Comparison of ENCODE assay signal across 31 mouse cellular contexts in genomic region chr12:82148328-82148930, GRCm38 (mm10). TPM values are rescaled to one million over a fixed set of nuclear protein-coding genes. Genes with fewer than 3 reads are reported as not detected.
A peak's percentile ranks its signal among the peaks of the same experiment; 100 is the strongest.
DNase-seq lines count a peak whose midpoint lies in the region; ATAC-seq and TF ChIP-seq lines count a peak whose summit lies in the region.
"Had no signal": no experiment of that assay in that cellular context is flagged by ENCODE, and none has a peak within 500 bp of the region (broad histone marks: within the 10 kb centered on the region; RNA-seq: fewer than 3 reads in every experiment).

No protein-coding gene starts in this region.

- H3K4me1 ChIP-seq in hindbrain, embryonic 10.5 days (replicated peaks): peaks cover 29% of the 10 kb centered on the region
- H3K4me1 ChIP-seq in hindbrain, embryonic 11.5 days (replicated peaks; ENCODE audit: control insufficient read depth, insufficient read depth, low read length): peaks cover 3% of the 10 kb centered on the region
- no peaks in the 10 kb centered on the region for H3K4me1 ChIP-seq in midbrain, postnatal 0 days (ENCODE audit: insufficient read depth, low read length)
- H3K4me1 ChIP-seq in midbrain, embryonic 14.5 days (ENCODE audit: control insufficient read depth, insufficient read depth, low read length): peaks cover 12% of the 10 kb centered on the region
- peaks cover 6% of the 10 kb centered on the region for H3K4me1 ChIP-seq in embryonic fibroblast, embryonic 13.5 days (ENCODE audit: control insufficient read depth, insufficient read depth, low read length)
- H3K4me1 ChIP-seq: hindbrain, embryonic 15.5 days; kidney, embryonic 15.5 days; limb, embryonic 10.5 days; limb, embryonic 15.5 days had no signal

- no peaks in the 10 kb centered on the region for H3K27me3 ChIP-seq in hindbrain, embryonic 10.5 days (ENCODE audit: insufficient read depth, poor library complexity, severe bottlenecking)
- H3K27me3 ChIP-seq in hindbrain, embryonic 11.5 days (ENCODE audit: control insufficient read depth, insufficient read depth, low read length): no peaks in the 10 kb centered on the region
- H3K27me3 ChIP-seq in midbrain, postnatal 0 days (ENCODE audit: insufficient read depth, low read length): no peaks in the 10 kb centered on the region
- no peaks in the 10 kb centered on the region for H3K27me3 ChIP-seq in midbrain, embryonic 14.5 days (ENCODE audit: control insufficient read depth, insufficient read depth, low read length)
- H3K27me3 ChIP-seq: CH12.LX; heart, embryonic 12.5 days; hindbrain, embryonic 15.5 days; kidney, embryonic 15.5 days; limb, embryonic 15.5 days had no signal

- no peak for DNase-seq in hindbrain, embryonic 10.5 days (ENCODE audit: low spot score)
- no peak for DNase-seq in hindbrain, embryonic 11.5 days (ENCODE audit: low spot score)
- peak; percentile 33 for DNase-seq in midbrain, postnatal 0 days (ENCODE audit: low spot score)
- DNase-seq in midbrain, embryonic 14.5 days: no peak
- DNase-seq in frontal cortex, postnatal 25 days (ENCODE audit: low spot score in 2 of 2): no peak
- DNase-seq: adrenal gland, adult 8-10 months; cerebellum, adult 11-12 months; cerebellum, adult 9-11 months; gastrocnemius, adult 2 months; gastrocnemius, postnatal 36 days; heart, adult 18-20 months; heart, postnatal 4 days; kidney, adult 18-20 months; kidney, postnatal 4 days; layer of hippocampus, adult 9-11 months; lung, embryonic 14.5 days; lung, postnatal 14 days; retina, postnatal 1 day; right cerebral cortex, postnatal 14 days; thymus, postnatal 4 days had no signal

- H3K36me3 ChIP-seq in hindbrain, embryonic 10.5 days: no peaks in the 10 kb centered on the region
- no peaks in the 10 kb centered on the region for H3K36me3 ChIP-seq in hindbrain, embryonic 11.5 days (ENCODE audit: control insufficient read depth, insufficient read depth, low read length)
- no peaks in the 10 kb centered on the region for H3K36me3 ChIP-seq in midbrain, postnatal 0 days (ENCODE audit: insufficient read depth, low read length)
- no peaks in the 10 kb centered on the region for H3K36me3 ChIP-seq in midbrain, embryonic 14.5 days (ENCODE audit: control insufficient read depth, insufficient read depth, low read length)
- H3K36me3 ChIP-seq: heart, embryonic 12.5 days; hindbrain, embryonic 15.5 days; kidney, embryonic 15.5 days; limb, embryonic 10.5 days; limb, embryonic 15.5 days; midbrain, embryonic 10.5 days had no signal

- no peak overlapping the region for H3K9ac ChIP-seq in hindbrain, embryonic 11.5 days (ENCODE audit: low read depth, low read length)
- H3K9ac ChIP-seq in midbrain, postnatal 0 days (replicated peaks; ENCODE audit: low read length, poor library complexity, severe bottlenecking): no peak overlapping the region
- H3K9ac ChIP-seq in midbrain, embryonic 14.5 days (replicated peaks; ENCODE audit: low read length): no peak overlapping the region
- H3K9ac ChIP-seq: heart, embryonic 12.5 days; hindbrain, embryonic 15.5 days; kidney, embryonic 15.5 days; limb, embryonic 15.5 days; liver, embryonic 14.5 days; lung, embryonic 14.5 days had no signal

- 78% methylated on average over 8 of the region's 8 CpGs for WGBS in hindbrain, embryonic 10.5 days
- 87% methylated on average over 8 of the region's 8 CpGs for WGBS in hindbrain, embryonic 11.5 days
- WGBS in midbrain, postnatal 0 days: 69% methylated on average over 8 of the region's 8 CpGs
- WGBS in midbrain, embryonic 14.5 days: 80% methylated on average over 8 of the region's 8 CpGs

- TF ChIP-seq CTCF in midbrain, postnatal 0 days (IDR thresholded peaks at IDR 0.05): no peak
- TF ChIP-seq CTCF in embryonic fibroblast, embryonic 13.5 days (IDR thresholded peaks at IDR 0.05; ENCODE audit: borderline replicate concordance, insufficient read depth, low read length): no peak

- H3K9me3 ChIP-seq in hindbrain, embryonic 10.5 days: no peaks in the 10 kb centered on the region
- H3K9me3 ChIP-seq in hindbrain, embryonic 11.5 days (ENCODE audit: control insufficient read depth, low read length): no peaks in the 10 kb centered on the region
- no peaks in the 10 kb centered on the region for H3K9me3 ChIP-seq in midbrain, postnatal 0 days (ENCODE audit: low read length)
- no peaks in the 10 kb centered on the region for H3K9me3 ChIP-seq in midbrain, embryonic 14.5 days (ENCODE audit: control insufficient read depth, low read length)
- H3K9me3 ChIP-seq: heart, embryonic 12.5 days; hindbrain, embryonic 15.5 days; kidney, embryonic 15.5 days; limb, embryonic 10.5 days; limb, embryonic 15.5 days; midbrain, embryonic 10.5 days had no signal

- ATAC-seq in hindbrain, embryonic 11.5 days (ENCODE audit: low FRiP score): no peak
- ATAC-seq in midbrain, postnatal 0 days (ENCODE audit: low FRiP score): no peak
- no peak for ATAC-seq in midbrain, embryonic 14.5 days (ENCODE audit: low FRiP score, low TSS enrichment)
- no peak for ATAC-seq in megakaryocyte-erythroid progenitor cell, adult 5-6 weeks (replicated peaks; ENCODE audit: low FRiP score, low TSS enrichment, poor library complexity, severe bottlenecking)
- ATAC-seq: inflammation-experienced regulatory T-cells, adult 6 months had no signal

- H3K4me2 ChIP-seq in hindbrain, embryonic 11.5 days (replicated peaks; ENCODE audit: low read depth, low read length): no peak overlapping the region
- H3K4me2 ChIP-seq in midbrain, postnatal 0 days (ENCODE audit: low read depth, low read length, poor library complexity, severe bottlenecking): no peak overlapping the region
- H3K4me2 ChIP-seq in midbrain, embryonic 14.5 days (ENCODE audit: low read length): no peak overlapping the region
- H3K4me2 ChIP-seq: heart, embryonic 12.5 days; hindbrain, embryonic 15.5 days; kidney, embryonic 15.5 days; limb, embryonic 15.5 days; lung, embryonic 14.5 days had no signal

- H3K27ac ChIP-seq in hindbrain, embryonic 10.5 days: peak overlapping the region; percentile 62; the same call in 1 of the 2 replicates
- H3K27ac ChIP-seq in hindbrain, embryonic 11.5 days (ENCODE audit: low read depth, low read length): no peak overlapping the region
- H3K27ac ChIP-seq in midbrain, postnatal 0 days (ENCODE audit: low read depth, low read length): no peak overlapping the region
- H3K27ac ChIP-seq in midbrain, embryonic 14.5 days (replicated peaks; ENCODE audit: low read depth, low read length): no peak overlapping the region
- H3K27ac ChIP-seq in embryonic fibroblast, embryonic 13.5 days (ENCODE audit: insufficient read depth, low read length): peak overlapping the region; percentile 64; the same call in 1 of the 2 replicates
- H3K27ac ChIP-seq: gastrocnemius, adult 2 months; hindbrain, embryonic 15.5 days; kidney, embryonic 15.5 days; limb, embryonic 10.5 days; limb, embryonic 15.5 days; liver, embryonic 14.5 days; midbrain, embryonic 10.5 days had no signal

- no peak for TF ChIP-seq POLR2A in embryonic fibroblast, embryonic 13.5 days (IDR thresholded peaks at IDR 0.05; ENCODE audit: low read depth, low read length)

- H3K4me3 ChIP-seq in hindbrain, embryonic 10.5 days: no peak overlapping the region
- no peak overlapping the region for H3K4me3 ChIP-seq in hindbrain, embryonic 11.5 days (ENCODE audit: low read depth, low read length)
- H3K4me3 ChIP-seq in midbrain, postnatal 0 days (ENCODE audit: low read depth, low read length): no peak overlapping the region
- no peak overlapping the region for H3K4me3 ChIP-seq in midbrain, embryonic 14.5 days (replicated peaks; ENCODE audit: low read depth, low read length)
- H3K4me3 ChIP-seq in embryonic fibroblast, embryonic 13.5 days (ENCODE audit: insufficient read depth, low read length): no peak overlapping the region
- H3K4me3 ChIP-seq: gastrocnemius, adult 2 months; heart, embryonic 12.5 days; hindbrain, embryonic 15.5 days; kidney, embryonic 15.5 days; limb, embryonic 10.5 days; limb, embryonic 15.5 days; midbrain, embryonic 10.5 days had no signal

RNA-seq across cellular contexts. Expression of gene Sipa1l1, which starts 20.7 kb away (rescaled TPM):
- 26.0 and 30.2 TPM in 2 replicates for polyA plus RNA-seq in hindbrain, embryonic 10.5 days (2016; fragmentation: Nextera tagmentation; extraction: Ambion mirVana)
- polyA plus RNA-seq in hindbrain, embryonic 11.5 days (2014; fragmentation: Nextera tagmentation; extraction: Ambion mirVana): 22.1 and 30.8 TPM in 2 replicates
- total RNA-seq in midbrain, postnatal 0 days (2014; rRNA removed): 22.2 and 25.6 TPM in 2 replicates
- polyA plus RNA-seq in midbrain, postnatal 0 days (2015; fragmentation: Nextera tagmentation; extraction: Ambion mirVana): 6.2 and 7.1 TPM in 2 replicates
- 11.1 and 14.5 TPM in 2 replicates for polyA plus RNA-seq in midbrain, embryonic 14.5 days (2014; fragmentation: Nextera tagmentation; extraction: Ambion mirVana)
- 38.0 and 40.3 TPM in 2 replicates for polyA plus RNA-seq in embryonic fibroblast, embryonic 13.5 days (2011; ENCODE audit: insufficient read length, low read depth, missing spikeins)
- total RNA-seq in megakaryocyte-erythroid progenitor cell, adult 5-6 weeks (2014; fragmentation: Nextera tagmentation): 47.1 and 51.3 TPM in 2 replicates
- total RNA-seq in megakaryocyte-erythroid progenitor cell, adult 5-6 weeks (2017): 26.9 and 49.6 TPM in 2 replicates

Comparison
In these comparisons a context has a peak if more than half of its experiments do, and no peak if none do; other contexts are left out.
1. H3K27ac ChIP-seq: peak in hindbrain, embryonic 10.5 days (single experiment) and embryonic fibroblast, embryonic 13.5 days (single experiment); none in hindbrain, embryonic 11.5 days (single experiment), midbrain, postnatal 0 days (single experiment) and midbrain, embryonic 14.5 days (single experiment).